Mouse (Mus musculus) lung, postnatal 0 days (tissue): Measurements from ENCODE around the gene Samd13.

Source experiments
- CTCF ChIP-seq: IDR thresholded peaks from 2 replicates; pipeline ENCODE4 v1.5.1; 2016; ENCODE audit warnings: antibody characterized with exemption, mild to moderate bottlenecking
- EP300 ChIP-seq: IDR thresholded peaks from 2 replicates; pipeline ENCODE4 v1.6.1; 2016; ENCODE audit warnings: antibody characterized with exemption, mild to moderate bottlenecking, control low read depth

DNA sequence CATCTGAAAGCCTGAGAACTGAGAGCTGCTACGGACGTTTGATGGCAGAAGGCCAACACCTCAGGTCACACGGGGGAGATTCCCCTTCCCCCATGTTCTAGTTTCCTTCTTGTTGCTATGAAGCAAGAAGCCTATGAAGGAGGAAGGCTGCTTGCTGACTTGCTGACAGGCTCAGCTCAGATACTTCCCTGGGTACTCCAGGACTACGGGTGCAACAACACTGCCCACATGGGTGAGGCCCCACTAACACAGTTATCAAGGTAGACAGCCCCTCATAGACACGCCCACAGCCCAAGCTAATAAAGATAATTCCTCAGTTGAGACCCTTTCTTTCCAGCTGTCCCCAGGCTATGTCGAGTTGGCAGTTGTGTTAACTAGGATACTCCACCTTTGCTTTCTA, 31.7 kb downstream of the Samd13 start:
- no peak for TF ChIP-seq CTCF
- TF ChIP-seq EP300: no peak
